Mouse (Mus musculus) stomach, adult 2 months (tissue): Measurements from ENCODE around the gene Lonrf2. TPM values are rescaled to one million over a fixed set of nuclear protein-coding genes. Genes with fewer than 3 reads are reported as not detected.

Experiments
- polyA plus RNA-seq: library from polyadenylated mRNA; depleted of rRNA; stranded (reverse); fragments of >200 nt; gene quantifications from 2 replicates; pipeline ENCODE4 v1.2.3, GENCODE M21; 2012; rRNA removed

Lonrf2 gene
- polyA plus RNA-seq: 0.09 and 0.30 TPM in 2 replicates

GRCm38 (mm10) chr1:38836477-38836872 lies at the start of gene Lonrf2:
Lonrf2 (minus strand) TSS chr1:38836711.

Other genes starting within 250 kb of the Lonrf2 start
- gene Aff3, start 171.8 kb downstream of the Lonrf2 start, polyA plus RNA-seq: 0.58 and 0.74 TPM in 2 replicates
- gene Chst10, start 61.5 kb upstream of the Lonrf2 start, polyA plus RNA-seq: 0.39 and 0.76 TPM in 2 replicates
- gene Nms, start 102.4 kb upstream of the Lonrf2 start, polyA plus RNA-seq: not detected in 2 replicates
- 10.5 and 11.8 TPM in 2 replicates for gene Pdcl3, start 148.9 kb upstream of the Lonrf2 start, polyA plus RNA-seq